12 mouse cellular contexts compared by ENCODE assay signal in genomic region chr15:51071132-51071656, GRCm38 (mm10).
DNase-seq lines count a peak whose midpoint lies in the region; ATAC-seq and TF ChIP-seq lines count a peak whose summit lies in the region.
"Had no signal": no experiment of that assay in that cellular context is flagged by ENCODE, and none has a peak within 500 bp of the region (broad histone marks: within the 10 kb centered on the region; RNA-seq: fewer than 3 reads in every experiment).

No protein-coding gene starts in this region.

- H3K9ac ChIP-seq in forebrain, postnatal 0 days = no peak overlapping the region
- H3K9ac ChIP-seq in midbrain, postnatal 0 days (replicated peaks; ENCODE audit: low read length, poor library complexity, severe bottlenecking) = no peak overlapping the region
- H3K9ac ChIP-seq in midbrain, embryonic 11.5 days (ENCODE audit: low read length) = no peak overlapping the region
- H3K9ac ChIP-seq in forebrain, embryonic 13.5 days = no peak overlapping the region
- no peak overlapping the region for H3K9ac ChIP-seq in stomach, postnatal 0 days (ENCODE audit: low read length)
- H3K9ac ChIP-seq: limb, embryonic 12.5 days; midbrain, embryonic 15.5 days had no signal

- H3K4me1 ChIP-seq in forebrain, embryonic 10.5 days = peaks cover 24% of the 10 kb centered on the region
- no peaks in the 10 kb centered on the region for H3K4me1 ChIP-seq in forebrain, postnatal 0 days (ENCODE audit: insufficient read depth)
- H3K4me1 ChIP-seq in midbrain, postnatal 0 days (ENCODE audit: insufficient read depth, low read length) = no peaks in the 10 kb centered on the region
- no peaks in the 10 kb centered on the region for H3K4me1 ChIP-seq in midbrain, embryonic 11.5 days (ENCODE audit: control insufficient read depth, insufficient read depth, low read length)
- H3K4me1 ChIP-seq in forebrain, embryonic 13.5 days = peaks cover 11% of the 10 kb centered on the region
- no peaks in the 10 kb centered on the region for H3K4me1 ChIP-seq in stomach, postnatal 0 days (replicated peaks; ENCODE audit: control insufficient read depth, insufficient read depth)
- H3K4me1 ChIP-seq: midbrain, embryonic 15.5 days had no signal

- ATAC-seq in forebrain, postnatal 0 days = no peak
- no peak for ATAC-seq in midbrain, postnatal 0 days (ENCODE audit: low FRiP score)
- no peak for ATAC-seq in midbrain, embryonic 11.5 days (ENCODE audit: low FRiP score)
- ATAC-seq in forebrain, embryonic 13.5 days = peak; percentile 76
- ATAC-seq in stomach, postnatal 0 days (ENCODE audit: low FRiP score, low TSS enrichment) = no peak
- no peak for ATAC-seq in monocyte, adult 5-6 weeks (replicated peaks; ENCODE audit: insufficient number of reproducible peaks, low FRiP score, low TSS enrichment, poor library complexity, severe bottlenecking)
- ATAC-seq: midbrain, embryonic 15.5 days had no signal

- H3K9me3 ChIP-seq in forebrain, embryonic 10.5 days = no peaks in the 10 kb centered on the region
- no peaks in the 10 kb centered on the region for H3K9me3 ChIP-seq in forebrain, postnatal 0 days (ENCODE audit: low read length)
- H3K9me3 ChIP-seq in midbrain, postnatal 0 days (ENCODE audit: low read length) = no peaks in the 10 kb centered on the region
- no peaks in the 10 kb centered on the region for H3K9me3 ChIP-seq in midbrain, embryonic 11.5 days (ENCODE audit: control insufficient read depth, low read length)
- H3K9me3 ChIP-seq in forebrain, embryonic 13.5 days (replicated peaks) = no peaks in the 10 kb centered on the region
- H3K9me3 ChIP-seq in stomach, postnatal 0 days (ENCODE audit: control insufficient read depth, low read length) = no peaks in the 10 kb centered on the region
- H3K9me3 ChIP-seq: limb, embryonic 12.5 days; midbrain, embryonic 15.5 days had no signal

- peak overlapping the region; percentile 79 for H3K27ac ChIP-seq in forebrain, embryonic 10.5 days
- H3K27ac ChIP-seq in forebrain, postnatal 0 days (ENCODE audit: low read depth, low read length) = no peak overlapping the region
- no peak overlapping the region for H3K27ac ChIP-seq in midbrain, postnatal 0 days (ENCODE audit: low read depth, low read length)
- H3K27ac ChIP-seq in midbrain, embryonic 11.5 days (ENCODE audit: low read depth, low read length) = no peak overlapping the region
- H3K27ac ChIP-seq in forebrain, embryonic 13.5 days = no peak overlapping the region
- no peak overlapping the region for H3K27ac ChIP-seq in stomach, postnatal 0 days (replicated peaks)
- H3K27ac ChIP-seq: limb, embryonic 12.5 days; midbrain, embryonic 15.5 days had no signal

- 83% methylated on average over 10 of the region's 10 CpGs for WGBS in forebrain, embryonic 10.5 days
- WGBS in forebrain, postnatal 0 days = 53% methylated on average over 10 of the region's 10 CpGs
- 72% methylated on average over 10 of the region's 10 CpGs for WGBS in midbrain, postnatal 0 days
- WGBS in midbrain, embryonic 11.5 days = 80% methylated on average over 10 of the region's 10 CpGs
- WGBS in forebrain, embryonic 13.5 days = 55% methylated on average over 10 of the region's 10 CpGs
- 65% methylated on average over 10 of the region's 10 CpGs for WGBS in stomach, postnatal 0 days

- peak; percentile 15 for DNase-seq in forebrain, embryonic 10.5 days (ENCODE audit: extremely low spot score, low spot score)
- DNase-seq in forebrain, postnatal 0 days = no peak
- DNase-seq in midbrain, postnatal 0 days (ENCODE audit: low spot score) = peak; percentile 21
- no peak for DNase-seq in midbrain, embryonic 11.5 days (ENCODE audit: low spot score, missing footprints)
- no peak for DNase-seq in stomach, postnatal 0 days (ENCODE audit: low spot score)
- no peak for DNase-seq in adipocyte (ENCODE audit: low spot score)
- DNase-seq: B cell, adult 2 months; thymus, postnatal 36 days had no signal

- no peak for TF ChIP-seq CTCF in forebrain, postnatal 0 days (IDR thresholded peaks at IDR 0.05; ENCODE audit: low read depth)
- no peak for TF ChIP-seq CTCF in midbrain, postnatal 0 days (IDR thresholded peaks at IDR 0.05)
- no peak for TF ChIP-seq CTCF in stomach, postnatal 0 days (IDR thresholded peaks at IDR 0.05; ENCODE audit: low read depth)

- no peaks in the 10 kb centered on the region for H3K36me3 ChIP-seq in forebrain, embryonic 10.5 days (replicated peaks)
- no peaks in the 10 kb centered on the region for H3K36me3 ChIP-seq in forebrain, postnatal 0 days (ENCODE audit: insufficient read depth)
- no peaks in the 10 kb centered on the region for H3K36me3 ChIP-seq in midbrain, postnatal 0 days (ENCODE audit: insufficient read depth, low read length)
- H3K36me3 ChIP-seq in midbrain, embryonic 11.5 days (ENCODE audit: control insufficient read depth, insufficient read depth, low read length) = no peaks in the 10 kb centered on the region
- no peaks in the 10 kb centered on the region for H3K36me3 ChIP-seq in forebrain, embryonic 13.5 days (ENCODE audit: poor library complexity, severe bottlenecking)
- no peaks in the 10 kb centered on the region for H3K36me3 ChIP-seq in stomach, postnatal 0 days (ENCODE audit: control insufficient read depth, insufficient read depth, low read length)
- H3K36me3 ChIP-seq: limb, embryonic 12.5 days; midbrain, embryonic 15.5 days had no signal

- H3K4me2 ChIP-seq in forebrain, postnatal 0 days (ENCODE audit: low read depth) = no peak overlapping the region
- H3K4me2 ChIP-seq in midbrain, postnatal 0 days (ENCODE audit: low read depth, low read length, poor library complexity, severe bottlenecking) = no peak overlapping the region
- no peak overlapping the region for H3K4me2 ChIP-seq in midbrain, embryonic 11.5 days
- H3K4me2 ChIP-seq in forebrain, embryonic 13.5 days = peak overlapping the region; percentile 42
- no peak overlapping the region for H3K4me2 ChIP-seq in stomach, postnatal 0 days (replicated peaks; ENCODE audit: low read depth)
- H3K4me2 ChIP-seq: limb, embryonic 12.5 days; midbrain, embryonic 15.5 days had no signal

- H3K27me3 ChIP-seq in forebrain, embryonic 10.5 days (ENCODE audit: poor library complexity, severe bottlenecking) = no peaks in the 10 kb centered on the region
- no peaks in the 10 kb centered on the region for H3K27me3 ChIP-seq in forebrain, postnatal 0 days (ENCODE audit: insufficient read depth, low read length)
- no peaks in the 10 kb centered on the region for H3K27me3 ChIP-seq in midbrain, postnatal 0 days (ENCODE audit: insufficient read depth, low read length)
- no peaks in the 10 kb centered on the region for H3K27me3 ChIP-seq in midbrain, embryonic 11.5 days (ENCODE audit: control insufficient read depth, insufficient read depth, low read length)
- no peaks in the 10 kb centered on the region for H3K27me3 ChIP-seq in forebrain, embryonic 13.5 days
- no peaks in the 10 kb centered on the region for H3K27me3 ChIP-seq in stomach, postnatal 0 days (ENCODE audit: control insufficient read depth, insufficient read depth, low read length)
- H3K27me3 ChIP-seq: limb, embryonic 12.5 days; midbrain, embryonic 15.5 days had no signal

- peak; percentile 39 for TF ChIP-seq EP300 in stomach, postnatal 0 days (optimal IDR thresholded peaks at IDR 0.05)

- H3K4me3 ChIP-seq in forebrain, embryonic 10.5 days = no peak overlapping the region
- H3K4me3 ChIP-seq in forebrain, postnatal 0 days (ENCODE audit: low read depth, low read length) = no peak overlapping the region
- no peak overlapping the region for H3K4me3 ChIP-seq in midbrain, postnatal 0 days (ENCODE audit: low read depth, low read length)
- H3K4me3 ChIP-seq in midbrain, embryonic 11.5 days (ENCODE audit: low read depth, low read length) = no peak overlapping the region
- no peak overlapping the region for H3K4me3 ChIP-seq in forebrain, embryonic 13.5 days
- H3K4me3 ChIP-seq in stomach, postnatal 0 days (ENCODE audit: low read depth, low read length) = no peak overlapping the region
- H3K4me3 ChIP-seq: limb, embryonic 12.5 days; midbrain, embryonic 15.5 days had no signal

Comparison
In these comparisons a context has a peak if more than half of its experiments do, and no peak if none do; other contexts are left out.
1. DNase-seq: peak in forebrain, embryonic 10.5 days (single experiment) and midbrain, postnatal 0 days (single experiment); none in forebrain, postnatal 0 days (single experiment), midbrain, embryonic 11.5 days (single experiment), stomach, postnatal 0 days (single experiment) and adipocyte (single experiment).